Mouse (Mus musculus): ENCODE measurements at regions not wholly inside any gene's neighbourhood (a gene's known extent, or its start where the extent isn't known, plus 50 kb on each side); places are given as distances from the start of the nearest gene placed in this dataset.
"Not testable (repeated sequence)": the region's sequence is repeated elsewhere in the genome, so short reads cannot be mapped to it uniquely, and the experiment has no call there.

DNA sequence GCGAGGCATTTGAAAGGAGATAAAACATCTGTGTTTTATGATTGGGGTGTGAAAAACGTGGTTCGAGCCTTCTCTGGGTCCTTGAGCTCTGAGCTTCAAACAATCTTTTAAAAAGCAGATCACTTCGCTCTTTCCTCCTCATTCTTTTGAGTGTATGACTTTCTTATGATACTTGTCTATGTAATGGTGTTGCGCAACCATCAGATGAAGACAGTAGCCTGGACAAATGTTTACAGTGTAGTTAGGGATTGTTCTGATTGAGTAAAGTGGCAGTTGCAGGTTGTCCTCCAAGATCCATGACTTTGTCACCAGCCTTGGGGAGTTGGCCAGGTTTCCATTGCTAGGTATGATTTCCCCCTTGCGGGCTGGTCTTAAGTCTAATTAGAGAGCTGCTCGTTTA is 116.1 kb upstream of the Pfn2 start:
- no peaks in the 10 kb centered on the region for H3K36me3 ChIP-seq (ENCODE audit: control insufficient read depth in 1 of 2, insufficient read depth in 2 of 2, low read length in 2 of 2)
- TF ChIP-seq ETS1 (IDR thresholded peaks at IDR 0.05; ENCODE audit: low read depth, low read length) (no peak), CHD2 (IDR thresholded peaks at IDR 0.05; ENCODE audit: low read length) (no peak)
- no peak overlapping the region for H3K4me3 ChIP-seq (ENCODE audit: control insufficient read depth in 1 of 2, insufficient read depth in 1 of 2, low read depth in 2 of 2, low read length in 2 of 2)
- H3K4me1 ChIP-seq (ENCODE audit: control insufficient read depth in 1 of 2, insufficient read depth in 2 of 2, low read length in 2 of 2) = no peaks in the 10 kb centered on the region
- no peak overlapping the region for H3K27ac ChIP-seq (ENCODE audit: control insufficient read depth, low read depth, low read length)
- no peak for DNase-seq (ENCODE audit: low read depth, low spot score)
- no peak overlapping the region for H3K9ac ChIP-seq (ENCODE audit: control insufficient read depth, low read depth, low read length, poor library complexity, severe bottlenecking)
- no peaks in the 10 kb centered on the region for H3K27me3 ChIP-seq (ENCODE audit: control insufficient read depth in 1 of 2, insufficient read depth in 2 of 2, low read length in 2 of 2)
- no peaks in the 10 kb centered on the region for H3K79me2 ChIP-seq (ENCODE audit: control insufficient read depth, insufficient read depth, low read length, poor library complexity)
- H3K9me3 ChIP-seq (replicated peaks; ENCODE audit: insufficient read depth, low read length) = no peaks in the 10 kb centered on the region

DNA sequence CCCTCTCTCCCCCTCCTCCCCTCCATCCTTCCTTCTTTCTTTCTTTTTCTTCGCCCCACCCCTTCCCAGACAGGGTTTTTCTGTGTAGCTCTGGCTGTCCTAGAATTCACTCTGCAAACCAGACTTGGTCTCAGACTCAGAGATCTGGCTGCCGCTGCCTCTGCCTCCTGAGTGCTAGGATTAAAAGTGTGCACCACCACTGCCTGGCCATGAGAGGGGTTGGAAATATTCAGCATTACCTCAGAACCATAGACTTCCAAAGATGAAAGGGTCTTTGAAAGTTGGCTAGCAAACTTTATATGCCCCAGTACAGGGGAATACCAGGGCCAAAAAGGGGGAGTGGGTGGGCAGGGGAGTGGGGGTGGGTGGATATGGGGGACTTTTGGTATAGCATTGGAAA is 122.7 kb upstream of the Pfn2 start:
- not testable (repeated sequence) for DNase-seq (ENCODE audit: low read depth, low spot score); H3K4me3 ChIP-seq (ENCODE audit: control insufficient read depth in 1 of 2, insufficient read depth in 1 of 2, low read depth in 2 of 2, low read length in 2 of 2); H3K9me3 ChIP-seq (replicated peaks; ENCODE audit: insufficient read depth, low read length); H3K9ac ChIP-seq (ENCODE audit: control insufficient read depth, low read depth, low read length, poor library complexity, severe bottlenecking); H3K79me2 ChIP-seq (ENCODE audit: control insufficient read depth, insufficient read depth, low read length, poor library complexity); H3K27me3 ChIP-seq (ENCODE audit: control insufficient read depth in 1 of 2, insufficient read depth in 2 of 2, low read length in 2 of 2); H3K27ac ChIP-seq (ENCODE audit: control insufficient read depth, low read depth, low read length); H3K36me3 ChIP-seq (ENCODE audit: control insufficient read depth in 1 of 2, insufficient read depth in 2 of 2, low read length in 2 of 2); H3K4me1 ChIP-seq (ENCODE audit: control insufficient read depth in 1 of 2, insufficient read depth in 2 of 2, low read length in 2 of 2)

DNA sequence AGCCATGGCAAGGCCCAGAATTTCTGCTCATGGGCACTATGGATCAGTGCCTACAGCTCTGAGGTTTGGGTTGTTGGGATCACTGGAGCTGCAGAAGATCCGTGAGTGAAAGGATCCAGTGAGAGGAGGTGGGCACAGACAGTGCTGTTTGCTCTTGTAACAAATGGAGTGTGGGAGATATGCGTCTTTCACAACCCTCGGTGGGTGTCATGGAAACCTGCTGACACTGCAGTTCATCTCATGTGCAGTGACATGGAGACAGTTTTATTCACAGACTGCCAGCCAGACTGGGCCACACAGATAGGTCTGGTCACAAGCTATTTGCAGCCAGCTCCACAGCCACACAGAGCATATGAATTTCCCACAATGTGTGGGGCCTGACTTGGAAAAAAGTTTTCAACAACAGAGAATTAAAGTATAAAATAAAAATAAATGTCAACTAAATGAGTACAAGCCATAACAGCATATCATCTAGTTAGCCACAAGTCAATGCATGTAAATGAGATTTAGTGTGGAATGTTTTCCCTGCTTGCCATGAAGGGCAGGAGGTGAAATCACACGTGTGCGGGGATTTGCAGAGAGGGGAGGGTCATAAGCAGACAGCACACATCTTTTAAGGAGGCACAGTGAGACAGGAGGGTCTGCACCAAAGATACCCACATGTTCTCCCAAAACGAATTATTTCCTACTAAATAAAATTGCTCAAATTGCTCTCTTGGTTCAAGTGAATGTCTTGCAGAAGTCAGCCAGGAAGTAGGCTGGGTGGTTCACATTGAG is 124.8 kb upstream of the Pfn2 start:
- no peaks in the 10 kb centered on the region for H3K36me3 ChIP-seq (ENCODE audit: control insufficient read depth in 1 of 2, insufficient read depth in 2 of 2, low read length in 2 of 2)
- no peak overlapping the region for H3K27ac ChIP-seq (ENCODE audit: control insufficient read depth, low read depth, low read length)
- no peaks in the 10 kb centered on the region for H3K79me2 ChIP-seq (ENCODE audit: control insufficient read depth, insufficient read depth, low read length, poor library complexity)
- no peaks in the 10 kb centered on the region for H3K4me1 ChIP-seq (ENCODE audit: control insufficient read depth in 1 of 2, insufficient read depth in 2 of 2, low read length in 2 of 2)
- no peak overlapping the region for H3K9ac ChIP-seq (ENCODE audit: control insufficient read depth, low read depth, low read length, poor library complexity, severe bottlenecking)
- H3K9me3 ChIP-seq (replicated peaks; ENCODE audit: insufficient read depth, low read length) = no peaks in the 10 kb centered on the region
- no peaks in the 10 kb centered on the region for H3K27me3 ChIP-seq (ENCODE audit: control insufficient read depth in 1 of 2, insufficient read depth in 2 of 2, low read length in 2 of 2)
- TF ChIP-seq CHD1 (IDR thresholded peaks at IDR 0.05; ENCODE audit: low read depth, low read length) (no peak), MYB (IDR thresholded peaks at IDR 0.05; ENCODE audit: low read depth, low read length) (no peak), UBTF (IDR thresholded peaks at IDR 0.05; ENCODE audit: borderline replicate concordance, insufficient read depth, low read depth, low read length) (no peak), MYC (IDR thresholded peaks at IDR 0.05; ENCODE audit: low read depth, low read length) (no peak), ETS1 (IDR thresholded peaks at IDR 0.05; ENCODE audit: low read depth, low read length) (no peak), USF1 (IDR thresholded peaks at IDR 0.05; ENCODE audit: low read depth, low read length) (no peak)
- no peak overlapping the region for H3K4me3 ChIP-seq (ENCODE audit: control insufficient read depth in 1 of 2, insufficient read depth in 1 of 2, low read depth in 2 of 2, low read length in 2 of 2)
- DNase-seq (ENCODE audit: low read depth, low spot score) = no peak

DNA sequence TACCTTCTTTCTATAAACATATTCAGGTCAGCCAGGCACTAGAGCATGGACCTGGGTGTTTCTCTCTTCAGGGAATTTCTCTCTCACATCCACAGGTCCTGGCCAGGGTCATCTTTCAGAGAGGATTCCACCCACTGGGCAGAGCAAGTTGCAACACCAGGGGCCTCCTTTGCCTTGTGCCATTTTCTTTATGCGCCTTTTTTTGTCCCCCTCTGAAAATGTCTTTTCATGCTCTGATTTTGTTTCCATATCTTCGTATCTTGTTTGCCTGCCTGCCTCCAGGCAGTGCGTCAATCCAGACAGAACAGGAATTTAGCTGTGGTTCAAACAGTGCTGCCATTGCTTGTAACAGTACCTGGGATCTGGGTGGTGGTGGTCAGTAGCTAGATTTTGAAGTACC is 125.7 kb upstream of the Pfn2 start:
- Histone ChIP-seq H3K4me1 (ENCODE audit: control insufficient read depth in 1 of 2, insufficient read depth in 2 of 2, low read length in 2 of 2) (no peaks in the 10 kb centered on the region), H3K27ac (ENCODE audit: control insufficient read depth, low read depth, low read length) (no peak overlapping the region)
- DNase-seq (ENCODE audit: low read depth, low spot score) = no peak
- TF ChIP-seq CHD2 (IDR thresholded peaks at IDR 0.05; ENCODE audit: low read length) = no peak
- TF ChIP-seq MEF2A (IDR thresholded peaks at IDR 0.05; ENCODE audit: extremely low read depth, insufficient replicate concordance, low read depth, low read length, poor library complexity, severe bottlenecking) = no peak
- TF ChIP-seq HCFC1 (IDR thresholded peaks at IDR 0.05; ENCODE audit: low read depth, low read length) = no peak
- no peak for TF ChIP-seq CHD1 (IDR thresholded peaks at IDR 0.05; ENCODE audit: low read depth, low read length)
- TF ChIP-seq MYB (IDR thresholded peaks at IDR 0.05; ENCODE audit: low read depth, low read length) = no peak
- TF ChIP-seq ZKSCAN1 (IDR thresholded peaks at IDR 0.05; ENCODE audit: low read depth, low read length) = no peak
- TF ChIP-seq KAT2A (conservative IDR thresholded peaks at IDR 0.05; ENCODE audit: low read depth, low read length) = no peak
- no peak for TF ChIP-seq ELF1 (IDR thresholded peaks at IDR 0.05; ENCODE audit: low read depth, low read length)
- TF ChIP-seq ZNF384 (IDR thresholded peaks at IDR 0.05; ENCODE audit: low read depth, low read length) = no peak
- TF ChIP-seq GATA1 (IDR thresholded peaks at IDR 0.05; ENCODE audit: low read depth, low read length) = no peak
- TF ChIP-seq BHLHE40 (IDR thresholded peaks at IDR 0.05; ENCODE audit: borderline replicate concordance, low read depth, low read length) = no peak
- TF ChIP-seq MAFK (IDR thresholded peaks at IDR 0.05; ENCODE audit: borderline replicate concordance, low read depth, low read length) = no peak
- no peak for TF ChIP-seq EP300 (IDR thresholded peaks at IDR 0.05; ENCODE audit: low read depth in 1 of 2, low read length in 2 of 2)
- no peak for TF ChIP-seq RCOR1 (IDR thresholded peaks at IDR 0.05; ENCODE audit: low read depth, low read length)

More for the DNA sequence above, 125.7 kb upstream of the Pfn2 start:
- Histone ChIP-seq H3K4me3 (ENCODE audit: control insufficient read depth in 1 of 2, insufficient read depth in 1 of 2, low read depth in 2 of 2, low read length in 2 of 2) (no peak overlapping the region), H3K36me3 (ENCODE audit: control insufficient read depth in 1 of 2, insufficient read depth in 2 of 2, low read length in 2 of 2) (no peaks in the 10 kb centered on the region), H3K79me2 (ENCODE audit: control insufficient read depth, insufficient read depth, low read length, poor library complexity) (no peaks in the 10 kb centered on the region), H3K9ac (ENCODE audit: control insufficient read depth, low read depth, low read length, poor library complexity, severe bottlenecking) (no peak overlapping the region), H3K9me3 (replicated peaks; ENCODE audit: insufficient read depth, low read length) (no peaks in the 10 kb centered on the region), H3K27me3 (ENCODE audit: control insufficient read depth in 1 of 2, insufficient read depth in 2 of 2, low read length in 2 of 2) (no peaks in the 10 kb centered on the region)

Data from MEL (cell line).